Mouse (Mus musculus) neural tube, embryonic 14.5 days (tissue): ENCODE results near the gene Dffb. TPM values are rescaled to one million over a fixed set of nuclear protein-coding genes. Genes with fewer than 3 reads are reported as not detected.
A peak's percentile ranks its signal among the peaks of the same experiment; 100 is the strongest.

Experiments used
- ATAC-seq: fragments of 200-750 bp; cut with Nextera tagmentation; 2 replicates; pipeline ENCODE4 v1.8.0; 2017; ENCODE audit warnings: low read depth, mild to moderate bottlenecking, moderate TSS enrichment, moderate library complexity
- H3K27ac ChIP-seq: fragments of 300-500 bp; sonication (generic); 2 replicates; pipeline ENCODE4 v1.5.1; 2014; ENCODE audit warnings: low read depth, mild to moderate bottlenecking, control low read depth, low read length, moderate library complexity, mixed read lengths
- H3K27me3 ChIP-seq: fragments of 300-500 bp; sonication (generic); 2 replicates; pipeline ENCODE4 v1.6.1; 2014; ENCODE audit warnings: low read length; ENCODE audit not compliant: control insufficient read depth, insufficient read depth
- H3K36me3 ChIP-seq: fragments of 300-500 bp; sonication (generic); 2 replicates; pipeline ENCODE4 v1.6.1; 2014; ENCODE audit warnings: low read length, mixed read lengths; ENCODE audit not compliant: control insufficient read depth, insufficient read depth
- H3K4me1 ChIP-seq: fragments of 300-500 bp; sonication (generic); 2 replicates; pipeline ENCODE4 v1.6.1; 2014; ENCODE audit warnings: low read length; ENCODE audit not compliant: control insufficient read depth, insufficient read depth
- H3K4me2 ChIP-seq: fragments of 300-500 bp; sonication (generic); 2 replicates; pipeline ENCODE4 v1.6.1; 2014; ENCODE audit warnings: mild to moderate bottlenecking, low read depth, low read length, control low read depth
- H3K4me3 ChIP-seq: fragments of 300-500 bp; sonication (generic); 2 replicates; pipeline ENCODE4 v1.5.1; 2014; ENCODE audit warnings: low read depth, low read length, control low read depth, mixed read lengths
- H3K9ac ChIP-seq: fragments of 300-500 bp; sonication (generic); replicated peaks from 2 replicates; pipeline ENCODE4 v1.6.1; 2014; ENCODE audit warnings: low read depth, mild to moderate bottlenecking, control low read depth, low read length, mixed read lengths
- H3K9me3 ChIP-seq: fragments of 300-500 bp; sonication (generic); 2 replicates; pipeline ENCODE4 v1.6.1; 2016; ENCODE audit warnings: low read length; ENCODE audit not compliant: control insufficient read depth
- WGBS: fragments of 180-500 bp; shearing (Covaris S2); extraction: QIAGEN DNeasy Blood & Tissue Kit; methylation state at CpG from one replicate; pipeline ENCODE4 v1.1.7; 2014; 5-methylcytosine and 5-hydroxymethylcytosine counted together
- polyA plus RNA-seq: library from polyadenylated mRNA; unstranded; fragments of >200 nt; fragmentation: Nextera tagmentation; extraction: Ambion mirVana; gene quantifications from 2 replicates; pipeline ENCODE4 v1.2.1, GENCODE M21; 2014

The Dffb gene
- polyA plus RNA-seq = 11.7 and 12.5 TPM in 2 replicates

- no peaks in the 10 kb centered on the region for H3K27me3 ChIP-seq
- H3K9me3 ChIP-seq = no peaks in the 10 kb centered on the region
- peak; percentile 99 for ATAC-seq
- H3K36me3 ChIP-seq = peaks cover 17% of the 10 kb centered on the region
- peak within 1 kb of the TSS; percentile 67 for H3K4me2 ChIP-seq
- peak within 1 kb of the TSS; percentile 80 for H3K27ac ChIP-seq
- H3K9ac ChIP-seq = peak within 1 kb of the TSS; percentile 89
- peaks cover 10% of the 10 kb centered on the region for H3K4me1 ChIP-seq
- WGBS = 1% methylated on average over 68 of the region's 68 CpGs
- H3K4me3 ChIP-seq = peak within 1 kb of the TSS; percentile 98
Observed at GRCm38 (mm10) chr4:153974431-153975291, at the start of gene Dffb, which contains the start of gene Cep104. Dffb (minus strand) TSS chr4:153975126. Cep104 (plus strand) TSS chr4:153975194.

- Histone ChIP-seq H3K27ac (no peak overlapping the region), H3K27me3 (0 out of 2 replicates have a peak, but pooled peaks cover 2% of the 10 kb centered on the region), H3K9ac (0 out of 2 replicates have a peak overlapping the region, but pooled peaks have one; percentile 3), H3K36me3 (peaks cover 27% of the 10 kb centered on the region), H3K9me3 (no peaks in the 10 kb centered on the region), H3K4me3 (no peak overlapping the region), H3K4me2 (no peak overlapping the region), H3K4me1 (peaks cover 12% of the 10 kb centered on the region; the same call in 1 of the 2 replicates)
- ATAC-seq = no peak
- WGBS = 30% methylated on average over 8 of the region's 8 CpGs
Observed at GRCm38 (mm10) chr4:154023754-154024601, 49.1 kb upstream of the Dffb start.

DNA sequence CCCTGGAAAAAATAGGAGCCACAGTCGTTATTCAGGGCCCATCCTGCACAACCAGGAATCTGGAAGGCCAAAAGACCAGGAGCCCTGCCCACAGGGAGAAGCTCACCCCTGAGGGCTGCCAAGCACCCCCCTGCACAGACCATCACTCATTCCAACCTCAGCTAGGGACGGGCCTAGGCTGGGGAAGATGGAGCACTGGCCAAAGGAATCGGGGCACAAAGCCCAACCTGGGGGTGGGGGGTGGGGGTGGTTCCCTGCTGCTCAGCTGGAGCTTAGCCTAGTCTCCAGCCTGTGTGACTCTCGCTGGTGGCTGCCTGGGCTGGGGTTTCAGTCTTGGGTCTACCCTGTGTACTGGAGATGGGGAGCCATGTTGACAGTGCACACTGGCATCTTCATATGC, 47.9 kb upstream of the Dffb start:
- Histone ChIP-seq H3K4me1 (peaks cover 12% of the 10 kb centered on the region; the same call in 1 of the 2 replicates), H3K9ac (no peak overlapping the region), H3K9me3 (no peaks in the 10 kb centered on the region), H3K36me3 (peaks cover 37% of the 10 kb centered on the region), H3K27me3 (0 out of 2 replicates have a peak, but pooled peaks cover 2% of the 10 kb centered on the region), H3K4me2 (no peak overlapping the region), H3K4me3 (no peak overlapping the region), H3K27ac (no peak overlapping the region)
- 40% methylated on average over 4 of the region's 4 CpGs for WGBS
- ATAC-seq = no peak

GRCm38 (mm10) chr4:154022407-154022806, 47.5 kb upstream of the Dffb start:
- Histone ChIP-seq H3K4me2 (no peak overlapping the region), H3K9ac (no peak overlapping the region), H3K4me1 (peaks cover 12% of the 10 kb centered on the region; the same call in 1 of the 2 replicates), H3K27me3 (0 out of 2 replicates have a peak, but pooled peaks cover 2% of the 10 kb centered on the region), H3K36me3 (peaks cover 38% of the 10 kb centered on the region), H3K9me3 (no peaks in the 10 kb centered on the region), H3K4me3 (no peak overlapping the region), H3K27ac (no peak overlapping the region)
- 73% methylated on average over 4 of the region's 4 CpGs for WGBS
- no peak for ATAC-seq

GRCm38 (mm10) chr4:154021432-154021831, 46.5 kb upstream of the Dffb start:
- H3K27ac ChIP-seq = no peak overlapping the region
- no peaks in the 10 kb centered on the region for H3K9me3 ChIP-seq
- WGBS = 92% methylated on average over 9 of the region's 9 CpGs
- H3K36me3 ChIP-seq = peaks cover 44% of the 10 kb centered on the region
- H3K9ac ChIP-seq = no peak overlapping the region
- H3K4me3 ChIP-seq = no peak overlapping the region
- H3K4me1 ChIP-seq = peaks cover 12% of the 10 kb centered on the region; the same call in 1 of the 2 replicates
- no peak for ATAC-seq
- no peak overlapping the region for H3K4me2 ChIP-seq
- H3K27me3 ChIP-seq = 0 out of 2 replicates have a peak, but pooled peaks cover 2% of the 10 kb centered on the region

DNA sequence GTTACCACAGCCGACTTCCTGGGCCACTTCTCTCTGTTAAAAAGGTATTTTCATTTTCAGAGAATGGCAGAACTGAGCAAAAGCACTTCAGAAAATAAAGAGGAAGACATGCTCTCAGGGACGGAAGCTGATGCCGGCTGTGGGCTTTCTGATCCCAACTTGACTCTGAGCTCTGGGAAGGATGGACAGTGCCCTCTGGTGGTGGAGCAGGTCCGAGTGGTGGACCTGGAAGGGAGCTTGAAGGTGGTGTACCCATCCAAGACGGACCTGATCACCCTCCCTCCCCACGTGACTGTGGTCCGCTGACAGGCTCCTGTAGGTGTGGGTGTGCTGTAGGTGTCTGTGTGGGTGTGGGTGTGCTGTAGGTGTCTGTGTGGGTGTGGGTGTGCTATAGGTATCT, 44.6 kb upstream of the Dffb start:
- H3K4me1 ChIP-seq = 0 out of 2 replicates have a peak, but pooled peaks cover 4% of the 10 kb centered on the region
- no peak overlapping the region for H3K4me2 ChIP-seq
- 74% methylated on average over 7 of the region's 7 CpGs for WGBS
- H3K36me3 ChIP-seq = peaks cover 57% of the 10 kb centered on the region
- no peaks in the 10 kb centered on the region for H3K27me3 ChIP-seq
- no peaks in the 10 kb centered on the region for H3K9me3 ChIP-seq
- no peak overlapping the region for H3K9ac ChIP-seq
- no peak overlapping the region for H3K4me3 ChIP-seq
- ATAC-seq = no peak
- no peak overlapping the region for H3K27ac ChIP-seq

GRCm38 (mm10) chr4:154015476-154015875, 40.5 kb upstream of the Dffb start:
- 95% methylated on average over 11 of the region's 11 CpGs for WGBS
- Histone ChIP-seq H3K9ac (no peak overlapping the region), H3K9me3 (no peaks in the 10 kb centered on the region), H3K4me1 (peaks cover 15% of the 10 kb centered on the region), H3K4me2 (no peak overlapping the region), H3K4me3 (no peak overlapping the region), H3K36me3 (peaks cover 43% of the 10 kb centered on the region), H3K27ac (no peak overlapping the region), H3K27me3 (no peaks in the 10 kb centered on the region)
- ATAC-seq = no peak

- Histone ChIP-seq H3K4me1 (peaks cover 15% of the 10 kb centered on the region), H3K9me3 (no peaks in the 10 kb centered on the region), H3K36me3 (peaks cover 17% of the 10 kb centered on the region), H3K27ac (peak overlapping the region; percentile 44; the same call in 1 of the 2 replicates), H3K9ac (peak overlapping the region; percentile 82), H3K27me3 (no peaks in the 10 kb centered on the region), H3K4me3 (peak overlapping the region; percentile 66), H3K4me2 (peak overlapping the region; percentile 99)
- no peak for ATAC-seq
- WGBS = 2% methylated on average over 51 of the region's 55 CpGs
Observed at GRCm38 (mm10) chr4:154012132-154012882, 37.4 kb upstream of the Dffb start.
